Mouse (Mus musculus): ENCODE measurements around the gene Bloc1s3. TPM values are rescaled to one million over a fixed set of nuclear protein-coding genes. Genes with fewer than 3 reads are reported as not detected.

Gene Bloc1s3
- polyA plus RNA-seq, 1 experiment, result 3.7 TPM

DNA sequence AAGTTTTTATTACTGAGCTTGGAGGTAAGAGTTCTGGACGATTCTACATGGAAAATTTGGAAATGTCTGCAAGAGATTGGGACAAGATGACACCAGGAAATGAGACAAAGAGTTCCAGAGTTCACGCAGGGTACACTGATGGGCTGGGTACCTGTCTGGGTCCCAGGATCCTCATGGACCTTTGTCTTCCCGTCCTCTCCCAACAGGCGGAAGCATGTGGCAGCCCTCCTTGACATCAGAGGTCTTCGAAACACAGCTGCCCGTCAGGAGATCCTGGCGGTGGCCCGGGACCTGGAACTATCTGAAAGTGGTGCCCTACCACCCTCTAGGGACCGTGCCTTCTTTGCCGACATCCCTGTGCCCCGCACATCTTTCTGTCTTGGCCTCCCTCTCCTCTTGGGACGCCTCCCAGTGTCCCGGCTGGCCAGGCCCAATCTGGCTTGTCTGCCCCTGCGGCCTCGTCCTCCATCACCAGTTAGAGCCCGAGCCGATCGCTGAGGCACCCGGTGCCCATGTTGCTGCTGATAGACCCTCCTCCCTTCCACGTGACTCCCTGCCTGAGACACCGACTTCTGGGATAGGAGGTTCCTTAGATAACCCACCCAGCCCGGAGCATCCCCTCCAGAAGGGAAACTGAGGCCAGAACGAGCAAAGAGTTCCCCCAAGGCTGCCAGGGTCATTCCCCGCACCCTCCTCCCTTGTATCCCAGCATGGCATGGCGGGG, 13.3 kb downstream of the Bloc1s3 start:
- H3K27me3 ChIP-seq (ENCODE audit: control insufficient read depth, insufficient read depth, low read length), result no peaks in the 10 kb centered on the region
- no peaks in the 10 kb centered on the region for H3K36me3 ChIP-seq (ENCODE audit: control insufficient read depth, insufficient read depth, low read length)
- H3K4me1 ChIP-seq (ENCODE audit: control insufficient read depth, insufficient read depth, low read length), result peaks cover 17% of the 10 kb centered on the region
- TF ChIP-seq CTCF (IDR thresholded peaks at IDR 0.05; ENCODE audit: control insufficient read depth, insufficient read depth, insufficient replicate concordance, low read depth, low read length) (no peak), POLR2A (IDR thresholded peaks at IDR 0.05; ENCODE audit: control insufficient read depth, low read depth, low read length) (no peak)
- 0 out of 2 replicates have a peak overlapping the region, but pooled peaks have one; percentile 8 for H3K27ac ChIP-seq (ENCODE audit: control insufficient read depth, insufficient read depth, low read depth, low read length)
- no peak overlapping the region for H3K4me3 ChIP-seq (ENCODE audit: control insufficient read depth, low read depth, low read length)

DNA sequence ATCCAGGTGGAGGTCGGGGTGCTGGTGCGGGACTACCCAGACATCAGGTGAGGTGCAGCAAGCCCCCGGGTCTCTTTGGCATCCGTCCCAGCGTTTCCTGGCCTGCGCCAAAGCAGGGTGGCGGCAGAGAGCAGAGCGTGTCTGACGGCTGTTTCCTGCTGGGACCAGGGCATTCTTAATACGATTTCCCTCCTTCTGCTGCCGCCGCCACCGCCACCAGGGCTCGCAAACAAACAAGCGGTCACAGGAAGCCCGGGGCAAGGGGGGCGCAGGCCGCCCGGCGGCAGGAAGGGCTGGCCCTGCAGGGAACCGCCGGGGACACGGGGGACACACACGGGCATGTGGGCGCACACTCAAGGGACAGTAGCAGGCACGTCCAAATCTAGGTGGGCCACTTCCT, 16.4 kb downstream of the Bloc1s3 start:
- H3K4me3 ChIP-seq (ENCODE audit: control insufficient read depth, low read depth, low read length), result no peak overlapping the region
- no peaks in the 10 kb centered on the region for H3K36me3 ChIP-seq (ENCODE audit: control insufficient read depth, insufficient read depth, low read length)
- peaks cover 21% of the 10 kb centered on the region for H3K4me1 ChIP-seq (ENCODE audit: control insufficient read depth, insufficient read depth, low read length)
- no peaks in the 10 kb centered on the region for H3K27me3 ChIP-seq (ENCODE audit: control insufficient read depth, insufficient read depth, low read length)
- no peak for TF ChIP-seq POLR2A (IDR thresholded peaks at IDR 0.05; ENCODE audit: control insufficient read depth, low read depth, low read length)
- peak overlapping the region; percentile 71 for H3K27ac ChIP-seq (ENCODE audit: control insufficient read depth, insufficient read depth, low read depth, low read length)

- H3K4me3 ChIP-seq (ENCODE audit: control insufficient read depth, low read depth, low read length), result peak overlapping the region; percentile 60
- TF ChIP-seq POLR2A (IDR thresholded peaks at IDR 0.05; ENCODE audit: control insufficient read depth, low read depth, low read length) (no peak), CTCF (IDR thresholded peaks at IDR 0.05; ENCODE audit: control insufficient read depth, insufficient read depth, insufficient replicate concordance, low read depth, low read length) (no peak)
- H3K27me3 ChIP-seq (ENCODE audit: control insufficient read depth, insufficient read depth, low read length), result no peaks in the 10 kb centered on the region
- peak overlapping the region; percentile 15 for H3K27ac ChIP-seq (ENCODE audit: control insufficient read depth, insufficient read depth, low read depth, low read length)
- H3K36me3 ChIP-seq (ENCODE audit: control insufficient read depth, insufficient read depth, low read length), result no peaks in the 10 kb centered on the region
- peaks cover 6% of the 10 kb centered on the region for H3K4me1 ChIP-seq (ENCODE audit: control insufficient read depth, insufficient read depth, low read length)
Measured at GRCm38 (mm10) chr7:19489525-19489924, 18.6 kb downstream of the Bloc1s3 start.

GRCm38 (mm10) chr7:19486549-19486948, 21.6 kb downstream of the Bloc1s3 start:
- TF ChIP-seq POLR2A (IDR thresholded peaks at IDR 0.05; ENCODE audit: control insufficient read depth, low read depth, low read length) (no peak), CTCF (IDR thresholded peaks at IDR 0.05; ENCODE audit: control insufficient read depth, insufficient read depth, insufficient replicate concordance, low read depth, low read length) (no peak)
- H3K4me1 ChIP-seq (ENCODE audit: control insufficient read depth, insufficient read depth, low read length), result peaks cover 6% of the 10 kb centered on the region
- H3K36me3 ChIP-seq (ENCODE audit: control insufficient read depth, insufficient read depth, low read length), result no peaks in the 10 kb centered on the region
- no peak overlapping the region for H3K27ac ChIP-seq (ENCODE audit: control insufficient read depth, insufficient read depth, low read depth, low read length)
- H3K27me3 ChIP-seq (ENCODE audit: control insufficient read depth, insufficient read depth, low read length), result no peaks in the 10 kb centered on the region
- H3K4me3 ChIP-seq (ENCODE audit: control insufficient read depth, low read depth, low read length), result no peak overlapping the region

DNA sequence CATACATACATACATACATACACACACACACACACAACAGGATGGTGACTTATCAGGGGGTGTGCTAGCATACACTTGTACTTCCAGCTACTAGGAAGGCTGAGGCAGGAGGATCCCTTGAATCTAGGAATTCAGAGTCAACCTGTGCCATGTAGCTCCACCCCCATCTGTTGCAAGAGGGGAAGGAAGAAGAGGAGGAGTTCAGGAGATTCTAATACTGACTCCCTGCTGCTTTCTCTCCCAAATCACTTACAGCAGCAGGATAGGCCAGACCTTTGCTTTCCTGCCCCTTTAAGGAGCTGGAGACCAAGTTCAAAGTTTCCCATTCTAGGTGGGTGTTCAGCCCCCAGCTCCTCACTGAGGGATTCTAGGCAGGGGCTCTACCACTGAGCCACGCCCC, 22.7 kb downstream of the Bloc1s3 start:
- Histone ChIP-seq H3K4me1 (ENCODE audit: control insufficient read depth, insufficient read depth, low read length) (peaks cover 12% of the 10 kb centered on the region), H3K27me3 (ENCODE audit: control insufficient read depth, insufficient read depth, low read length) (no peaks in the 10 kb centered on the region), H3K4me3 (ENCODE audit: control insufficient read depth, low read depth, low read length) (no peak overlapping the region), H3K36me3 (ENCODE audit: control insufficient read depth, insufficient read depth, low read length) (no peaks in the 10 kb centered on the region), H3K27ac (ENCODE audit: control insufficient read depth, insufficient read depth, low read depth, low read length) (no peak overlapping the region)
- no peak for TF ChIP-seq CTCF (IDR thresholded peaks at IDR 0.05; ENCODE audit: control insufficient read depth, insufficient read depth, insufficient replicate concordance, low read depth, low read length)
- TF ChIP-seq POLR2A (IDR thresholded peaks at IDR 0.05; ENCODE audit: control insufficient read depth, low read depth, low read length), result no peak

GRCm38 (mm10) chr7:19483281-19483680, 24.9 kb downstream of the Bloc1s3 start:
- TF ChIP-seq CTCF (IDR thresholded peaks at IDR 0.05; ENCODE audit: control insufficient read depth, insufficient read depth, insufficient replicate concordance, low read depth, low read length) (no peak), POLR2A (IDR thresholded peaks at IDR 0.05; ENCODE audit: control insufficient read depth, low read depth, low read length) (no peak)
- no peaks in the 10 kb centered on the region for H3K27me3 ChIP-seq (ENCODE audit: control insufficient read depth, insufficient read depth, low read length)
- H3K27ac ChIP-seq (ENCODE audit: control insufficient read depth, insufficient read depth, low read depth, low read length), result no peak overlapping the region
- H3K4me3 ChIP-seq (ENCODE audit: control insufficient read depth, low read depth, low read length), result no peak overlapping the region
- H3K4me1 ChIP-seq (ENCODE audit: control insufficient read depth, insufficient read depth, low read length), result peaks cover 10% of the 10 kb centered on the region; the same call in 1 of the 2 replicates
- H3K36me3 ChIP-seq (ENCODE audit: control insufficient read depth, insufficient read depth, low read length), result no peaks in the 10 kb centered on the region

DNA sequence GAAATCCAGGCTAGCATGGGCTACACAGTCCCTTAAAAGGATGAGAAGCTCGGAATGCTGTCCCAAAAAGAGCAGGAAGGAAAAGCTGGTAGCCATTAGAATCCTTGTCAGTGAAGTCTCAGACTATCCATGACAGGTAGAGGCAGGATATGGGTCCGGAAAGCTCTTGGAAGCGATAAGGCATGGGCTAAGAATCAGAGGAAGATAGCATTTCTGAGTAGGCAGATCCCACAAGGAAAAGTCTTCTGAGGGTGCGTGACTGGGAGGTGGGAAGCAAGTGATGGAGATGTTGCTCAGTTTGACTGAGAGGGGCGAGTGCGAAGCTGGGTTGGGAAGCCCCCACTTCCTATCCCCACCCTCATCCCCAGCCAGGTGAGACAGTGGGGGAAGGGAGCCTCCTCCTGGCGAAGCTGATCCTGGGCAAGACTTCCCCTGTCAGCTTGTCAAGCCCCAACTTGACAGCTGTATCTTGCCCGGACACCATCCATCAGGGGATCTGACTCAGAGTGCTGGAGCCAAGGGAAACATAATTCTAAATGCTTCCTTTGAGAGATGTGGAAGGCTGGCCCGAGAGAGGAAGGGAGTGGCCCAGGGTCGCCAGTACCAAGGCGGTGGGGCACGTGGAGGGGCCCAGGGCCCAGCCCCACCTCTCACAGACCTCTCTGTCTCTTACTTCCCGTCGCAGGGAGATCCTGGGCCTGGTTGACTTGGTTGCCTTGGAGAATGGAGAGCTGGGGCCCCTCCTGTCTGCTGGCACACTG, 30.4 kb downstream of the Bloc1s3 start:
- H3K4me1 ChIP-seq (ENCODE audit: control insufficient read depth, insufficient read depth, low read length), result peaks cover 19% of the 10 kb centered on the region
- no peak for TF ChIP-seq CTCF (IDR thresholded peaks at IDR 0.05; ENCODE audit: control insufficient read depth, insufficient read depth, insufficient replicate concordance, low read depth, low read length)
- no peak for TF ChIP-seq POLR2A (IDR thresholded peaks at IDR 0.05; ENCODE audit: control insufficient read depth, low read depth, low read length)
- H3K4me3 ChIP-seq (ENCODE audit: control insufficient read depth, low read depth, low read length), result no peak overlapping the region
- H3K27ac ChIP-seq (ENCODE audit: control insufficient read depth, insufficient read depth, low read depth, low read length), result no peak overlapping the region
- H3K36me3 ChIP-seq (ENCODE audit: control insufficient read depth, insufficient read depth, low read length), result no peaks in the 10 kb centered on the region
- H3K27me3 ChIP-seq (ENCODE audit: control insufficient read depth, insufficient read depth, low read length), result no peaks in the 10 kb centered on the region

Measured in testis, adult 2 months (tissue).